Mouse (Mus musculus): ENCODE measurements around the gene Gm572.

DNA sequence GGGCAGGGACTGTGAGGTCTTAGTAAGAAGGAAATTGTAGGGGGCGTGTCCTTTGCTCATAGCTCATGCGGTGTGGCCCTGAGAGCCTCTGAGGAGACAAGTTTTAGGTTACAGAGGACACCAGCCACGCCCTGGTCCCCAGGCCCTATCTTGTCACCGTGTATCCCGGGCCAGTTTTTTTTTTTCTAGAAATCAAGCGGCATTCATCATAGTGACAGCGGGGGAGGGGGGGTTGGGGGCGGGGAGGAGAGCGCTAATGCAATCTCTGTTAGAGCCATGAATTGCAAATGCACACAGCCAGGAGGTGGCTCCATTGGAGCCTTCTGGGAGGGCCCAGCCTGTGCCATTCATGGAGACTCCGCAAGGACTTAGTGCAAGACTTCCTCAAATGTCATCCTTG lies 68.2 kb downstream of the Gm572 start:
- TF ChIP-seq CTCF (IDR thresholded peaks at IDR 0.05; ENCODE audit: insufficient read depth, low read length) (no peak), POLR2A (IDR thresholded peaks at IDR 0.05; ENCODE audit: borderline replicate concordance, extremely low read depth, low read depth, low read length) (no peak)
